Mouse (Mus musculus) left cerebral cortex, postnatal 4 days (tissue): ENCODE measurements around the gene Kif28. TPM values are rescaled to one million over a fixed set of nuclear protein-coding genes. Genes with fewer than 3 reads are reported as not detected.
"Not testable (repeated sequence)": the region's sequence is repeated elsewhere in the genome, so short reads cannot be mapped to it uniquely, and the experiment has no call there.

Experiments used
- DNase-seq: peaks from one replicate; pipeline ENCODE4 v3.0.0-alpha.2; 2022
- intact Hi-C: fragments of 180-260 bp; cut with DNase I; formaldehyde crosslinking; loops from one replicate; pipeline ENCODE4 v1.15.1; 2025
- total RNA-seq, 2 experiments: library from RNA; stranded (reverse); gene quantifications; 2 replicates each; pipeline ENCODE4 v1.2.3; 2021

Kif28 gene
- total RNA-seq, 2 experiments from 2014 or later, result 0.14 to 0.34 TPM

DNA sequence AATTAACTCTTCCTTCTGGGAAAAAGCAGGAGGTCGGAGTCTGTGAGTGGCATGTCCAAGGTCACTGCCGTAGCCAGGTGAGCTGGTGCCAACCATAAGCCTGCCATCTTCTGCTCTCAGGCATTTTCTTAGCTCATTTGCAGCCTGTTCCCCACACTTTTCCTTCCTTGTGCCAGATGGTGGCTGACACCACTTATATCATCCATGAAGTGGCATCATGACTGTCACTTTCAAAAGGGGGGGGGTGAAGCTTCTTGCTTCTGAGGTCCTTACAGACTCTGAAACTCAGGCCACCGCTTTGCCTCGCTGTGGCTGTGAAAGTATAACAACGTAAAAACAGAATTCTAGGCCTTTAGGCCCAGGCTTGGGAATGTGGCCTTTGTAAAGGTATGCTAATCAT, 93.8 kb downstream of the Kif28 start:
- DNase-seq, result no peak
- intact Hi-C loops, result no loop called here

DNA sequence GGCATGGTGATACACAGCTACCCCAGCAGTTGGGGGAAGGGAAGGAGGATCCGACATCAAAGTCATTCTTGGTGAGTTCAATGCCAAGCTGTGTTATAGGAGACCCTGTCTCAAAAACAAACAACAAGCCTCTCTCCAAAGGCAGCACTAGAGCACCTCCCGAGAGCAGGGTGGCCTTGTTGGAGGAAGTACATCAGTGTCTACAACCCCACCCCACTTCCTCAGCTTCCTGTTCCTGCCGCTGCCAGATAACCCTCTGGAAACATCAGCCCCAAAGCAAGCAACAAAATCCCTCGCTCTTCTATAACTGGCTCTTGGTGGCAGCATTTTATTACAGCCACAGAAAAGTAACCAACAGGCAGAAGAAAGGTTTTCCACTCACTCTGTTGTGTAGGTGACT, 94.8 kb downstream of the Kif28 start:
- DNase-seq, result no peak
- intact Hi-C loops, result no loop called here

DNA sequence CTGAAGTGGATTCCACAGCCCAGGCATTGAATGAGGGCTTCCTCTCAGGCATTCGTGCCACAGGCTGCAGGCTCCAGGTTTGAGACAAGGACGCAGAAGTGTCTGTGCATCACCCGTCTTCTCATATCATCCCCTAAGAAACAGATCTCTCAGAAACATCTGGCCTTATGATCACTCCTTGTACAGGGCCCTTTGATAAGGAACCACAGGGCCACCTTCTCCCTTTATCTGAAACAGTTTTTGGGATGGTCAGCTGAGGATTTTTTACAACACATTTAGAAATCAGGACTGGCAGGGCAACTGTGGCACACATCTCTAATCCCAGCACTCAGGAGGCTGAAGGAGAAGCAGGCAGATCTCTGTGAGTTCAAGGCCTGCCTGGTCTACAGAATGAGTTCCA, 95.7 kb downstream of the Kif28 start:
- intact Hi-C loops, result loop anchor here (10.0 kb wide), 1 partner anchor 85 kb away; no protein-coding TSS in a partner anchor
- no peak for DNase-seq

DNA sequence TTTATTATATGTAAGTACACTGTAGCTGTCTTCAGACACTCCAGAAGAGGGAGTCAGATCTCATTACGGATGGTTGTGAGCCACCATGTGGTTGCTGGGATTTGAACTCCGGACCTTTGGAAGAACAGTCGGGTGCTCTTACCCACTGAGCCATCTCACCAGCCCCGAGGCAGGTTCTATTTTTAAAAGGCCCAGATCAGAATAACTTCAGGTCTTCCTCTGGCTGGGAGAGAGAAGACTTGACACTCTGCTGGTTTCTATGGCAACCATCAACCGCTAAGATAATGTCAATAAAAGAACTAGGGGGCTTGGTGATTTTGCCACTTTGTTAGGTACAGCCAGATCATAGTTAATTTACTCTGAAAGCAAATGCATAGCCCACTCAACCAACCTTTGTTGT, 96.4 kb downstream of the Kif28 start:
- DNase-seq, result not testable (repeated sequence)
- intact Hi-C loops, result loop anchor here (10.0 kb wide), 1 partner anchor 86 kb away; no protein-coding TSS in a partner anchor

DNA sequence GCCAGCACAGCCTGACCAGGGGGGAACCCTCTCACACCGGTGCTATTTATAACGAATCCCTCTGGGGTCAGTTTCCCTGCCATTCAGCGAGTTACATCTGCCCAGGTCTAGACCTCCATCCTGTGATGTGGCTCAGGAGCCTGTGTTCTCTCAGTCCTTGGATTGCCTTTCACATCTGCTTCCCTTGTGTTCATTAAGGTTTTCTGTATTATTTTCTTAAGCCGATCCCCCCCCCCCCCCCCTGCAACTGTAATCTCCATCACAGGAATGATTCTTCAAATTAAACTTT, 99.1 kb downstream of the Kif28 start:
- intact Hi-C loops, result loop anchor here (10.0 kb wide), 1 partner anchor 89 kb away; no protein-coding TSS in a partner anchor
- no peak for DNase-seq

Other genes with a start within 250 kb of the Kif28 start
- 10 to 100 TPM; 34.0 to 39.8 TPM for gene Smyd3, start 227.2 kb downstream of the Kif28 start, total RNA-seq
- gene Tfb2m, start 199.0 kb downstream of the Kif28 start, total RNA-seq, result 10 to 100 TPM; 28.1 to 28.2 TPM
- gene Cnst, start 198.9 kb downstream of the Kif28 start, total RNA-seq, result 10 to 100 TPM; 26.3 to 28.9 TPM
- gene Sccpdh, start 77.1 kb downstream of the Kif28 start, total RNA-seq, result 10 to 100 TPM; 88.3 to 88.5 TPM
- gene Gm10518, start 58.1 kb upstream of the Kif28 start, total RNA-seq, result under 1 TPM in 1 of 2 experiments, not detected in 1; 0.30 TPM
- 10 to 100 TPM; 37.3 to 40.5 TPM for gene Ahctf1, start 58.4 kb upstream of the Kif28 start, total RNA-seq
- 100 to 1,000 TPM; 185 to 187 TPM for gene Cdc42bpa, start 215.2 kb upstream of the Kif28 start, total RNA-seq